Mouse (Mus musculus) heart, embryonic 16.5 days (tissue): ENCODE measurements around the gene Ak3. TPM values are rescaled to one million over a fixed set of nuclear protein-coding genes. Genes with fewer than 3 reads are reported as not detected.

Experiments
- ATAC-seq: fragments of 200-750 bp; cut with Nextera tagmentation; replicated peaks from 2 replicates; pipeline ENCODE4 v1.8.0; 2017; ENCODE audit warnings: moderate number of reproducible peaks; ENCODE audit not compliant: insufficient read depth, low FRiP score; ENCODE audit errors: extremely low read depth
- H3K27ac ChIP-seq: fragments of 300-500 bp; sonication (generic); 2 replicates; pipeline ENCODE4 v1.5.1; 2014; ENCODE audit warnings: mild to moderate bottlenecking, low read length, control low read depth, moderate library complexity
- H3K27me3 ChIP-seq: fragments of 300-500 bp; sonication (generic); 2 replicates; pipeline ENCODE4 v1.6.1; 2014; ENCODE audit warnings: low read length, mixed read lengths; ENCODE audit not compliant: control insufficient read depth, insufficient read depth
- H3K36me3 ChIP-seq: fragments of 300-500 bp; sonication (generic); 2 replicates; pipeline ENCODE4 v1.6.1; 2014; ENCODE audit not compliant: control insufficient read depth, insufficient read depth
- H3K4me1 ChIP-seq: fragments of 300-500 bp; sonication (generic); 2 replicates; pipeline ENCODE4 v1.6.1; 2014; ENCODE audit warnings: low read length, mixed read lengths; ENCODE audit not compliant: control insufficient read depth, insufficient read depth
- H3K4me2 ChIP-seq: fragments of 300-500 bp; sonication (generic); 2 replicates; pipeline ENCODE4 v1.6.1; 2014; ENCODE audit warnings: low read depth, mild to moderate bottlenecking, control low read depth, low read length
- H3K4me3 ChIP-seq: fragments of 300-500 bp; sonication (generic); 2 replicates; pipeline ENCODE4 v1.5.1; 2014; ENCODE audit warnings: mild to moderate bottlenecking, control low read depth, low read length
- H3K9ac ChIP-seq: fragments of 300-500 bp; sonication (generic); 2 replicates; pipeline ENCODE4 v1.6.1; 2014; ENCODE audit warnings: low read length, control low read depth
- H3K9me3 ChIP-seq: fragments of 300-500 bp; sonication (generic); replicated peaks from 2 replicates; pipeline ENCODE4 v1.6.1; 2016; ENCODE audit warnings: low read length; ENCODE audit not compliant: control insufficient read depth
- WGBS: fragments of 180-500 bp; shearing (Covaris S2); extraction: QIAGEN DNeasy Blood & Tissue Kit; methylation state at CpG from one replicate; pipeline ENCODE4 v1.1.7; 2014; 5-methylcytosine and 5-hydroxymethylcytosine counted together
- polyA plus RNA-seq: library from polyadenylated mRNA; unstranded; fragments of >200 nt; fragmentation: Nextera tagmentation; extraction: Ambion mirVana; gene quantifications from 2 replicates; pipeline ENCODE4 v1.2.1, GENCODE M21; 2015

Gene Ak3
- polyA plus RNA-seq, 1 experiment from 2014 or later = 98.6 TPM

DNA sequence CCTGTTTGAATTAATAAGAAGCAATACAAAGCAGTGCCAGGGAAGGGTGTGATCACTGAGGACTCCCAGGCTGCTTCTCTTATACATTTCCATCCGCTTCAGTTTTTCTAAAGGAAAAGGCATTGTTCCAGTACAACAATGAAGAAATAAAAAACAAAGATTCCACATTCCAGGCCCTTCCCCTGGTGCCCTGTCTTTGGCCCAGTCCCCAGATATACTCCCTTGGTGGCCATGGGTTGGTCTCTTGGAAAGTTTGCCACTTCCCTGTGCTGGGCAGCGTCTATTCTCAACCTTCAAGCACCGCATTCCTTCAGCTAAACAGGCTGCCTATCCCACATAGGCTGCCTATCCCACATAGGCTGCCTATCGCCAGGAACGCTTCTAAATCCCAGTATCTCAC is 10.7 kb downstream of the Ak3 start:
- Histone ChIP-seq H3K27ac (no peak overlapping the region), H3K9ac (no peak overlapping the region), H3K4me1 (no peaks in the 10 kb centered on the region), H3K27me3 (no peaks in the 10 kb centered on the region), H3K4me2 (no peak overlapping the region), H3K4me3 (no peak overlapping the region), H3K36me3 (peaks cover 38% of the 10 kb centered on the region), H3K9me3 (no peaks in the 10 kb centered on the region; the same call in 1 of the 2 replicates)
- no peak for ATAC-seq
- 85% methylated on average over 5 of the region's 5 CpGs for WGBS

DNA sequence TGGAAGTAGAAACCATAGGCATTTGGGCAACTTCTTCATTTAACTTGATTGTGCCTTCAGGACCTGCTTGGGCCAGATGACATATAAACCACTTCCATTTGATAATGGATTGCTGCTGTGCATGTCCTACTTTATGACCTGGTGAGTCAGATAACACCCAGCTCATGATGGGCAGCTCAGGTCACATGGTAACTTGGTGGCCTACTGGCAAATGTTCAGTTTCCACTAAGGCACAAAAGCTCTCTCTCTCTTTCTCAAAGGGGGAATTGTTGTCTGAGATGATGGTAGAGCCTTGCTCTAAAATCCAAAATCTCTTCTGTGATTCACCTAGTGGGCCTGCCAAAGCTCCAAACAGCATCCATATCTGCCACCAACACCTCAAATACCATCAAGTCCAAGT is 15.1 kb downstream of the Ak3 start:
- Histone ChIP-seq H3K4me1 (peaks cover 4% of the 10 kb centered on the region), H3K36me3 (peaks cover 35% of the 10 kb centered on the region), H3K4me2 (no peak overlapping the region), H3K9me3 (no peaks in the 10 kb centered on the region), H3K27me3 (no peaks in the 10 kb centered on the region), H3K4me3 (no peak overlapping the region), H3K27ac (no peak overlapping the region), H3K9ac (no peak overlapping the region)
- no peak for ATAC-seq

DNA sequence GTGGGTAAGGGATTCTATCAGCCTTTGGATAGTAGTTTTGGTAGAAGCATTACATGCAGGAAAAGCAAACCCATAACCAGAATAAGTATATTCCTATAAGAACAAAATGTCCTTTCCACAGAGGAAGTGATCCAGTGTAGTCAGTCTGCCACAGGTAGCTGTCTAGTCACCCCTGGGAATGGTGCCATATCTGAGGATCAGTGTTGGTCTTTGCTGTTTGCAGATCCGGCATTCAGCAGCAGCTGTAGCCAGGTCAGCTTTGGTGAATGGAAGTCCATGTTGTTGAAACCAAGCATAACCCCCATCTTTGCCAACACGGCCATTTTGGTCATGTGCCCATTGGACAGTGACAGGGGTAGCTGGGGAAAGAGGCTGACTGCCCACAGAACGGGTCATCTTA is 16.0 kb downstream of the Ak3 start:
- Histone ChIP-seq H3K4me1 (peaks cover 4% of the 10 kb centered on the region), H3K9me3 (no peaks in the 10 kb centered on the region), H3K4me2 (no peak overlapping the region), H3K27ac (no peak overlapping the region), H3K4me3 (no peak overlapping the region), H3K9ac (no peak overlapping the region), H3K27me3 (no peaks in the 10 kb centered on the region), H3K36me3 (peaks cover 30% of the 10 kb centered on the region)
- ATAC-seq = no peak
- WGBS = 88% methylated on average over 3 of the region's 3 CpGs

DNA sequence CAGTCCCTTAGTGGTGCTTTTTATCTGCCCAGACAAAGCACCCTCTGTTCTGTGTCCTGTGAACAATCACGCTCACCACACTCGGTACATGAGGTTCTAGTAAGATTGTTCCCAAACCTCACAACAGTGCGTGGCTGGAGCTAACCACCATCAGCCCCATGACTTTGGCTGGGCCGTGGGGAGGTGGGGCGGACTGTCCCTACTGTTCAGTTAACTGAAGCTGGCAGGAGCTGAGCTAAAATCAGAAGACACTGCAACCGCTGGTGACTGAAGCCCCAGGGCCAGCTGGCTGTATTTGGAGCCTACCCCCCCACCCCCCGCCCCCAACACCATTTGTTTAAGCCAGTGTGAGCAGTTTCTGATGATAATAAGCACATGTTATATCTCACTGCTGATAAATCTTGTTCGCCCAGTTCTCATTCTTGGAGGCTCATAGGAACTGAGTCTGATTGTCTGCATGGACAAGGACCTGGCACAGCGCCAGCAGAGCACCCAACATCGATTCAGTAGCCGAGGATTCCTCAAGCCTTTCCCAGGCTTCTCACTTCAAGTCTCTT is 23.3 kb downstream of the Ak3 start:
- no peak overlapping the region for H3K4me3 ChIP-seq
- ATAC-seq = peak; percentile 59; the same call in 1 of the 2 replicates
- no peaks in the 10 kb centered on the region for H3K27me3 ChIP-seq
- peak overlapping the region; percentile 5 for H3K27ac ChIP-seq
- peaks cover 50% of the 10 kb centered on the region for H3K36me3 ChIP-seq
- H3K4me1 ChIP-seq = peaks cover 14% of the 10 kb centered on the region
- H3K4me2 ChIP-seq = no peak overlapping the region
- WGBS = 40% methylated on average over 11 of the region's 11 CpGs
- no peak overlapping the region for H3K9ac ChIP-seq
- no peaks in the 10 kb centered on the region for H3K9me3 ChIP-seq

DNA sequence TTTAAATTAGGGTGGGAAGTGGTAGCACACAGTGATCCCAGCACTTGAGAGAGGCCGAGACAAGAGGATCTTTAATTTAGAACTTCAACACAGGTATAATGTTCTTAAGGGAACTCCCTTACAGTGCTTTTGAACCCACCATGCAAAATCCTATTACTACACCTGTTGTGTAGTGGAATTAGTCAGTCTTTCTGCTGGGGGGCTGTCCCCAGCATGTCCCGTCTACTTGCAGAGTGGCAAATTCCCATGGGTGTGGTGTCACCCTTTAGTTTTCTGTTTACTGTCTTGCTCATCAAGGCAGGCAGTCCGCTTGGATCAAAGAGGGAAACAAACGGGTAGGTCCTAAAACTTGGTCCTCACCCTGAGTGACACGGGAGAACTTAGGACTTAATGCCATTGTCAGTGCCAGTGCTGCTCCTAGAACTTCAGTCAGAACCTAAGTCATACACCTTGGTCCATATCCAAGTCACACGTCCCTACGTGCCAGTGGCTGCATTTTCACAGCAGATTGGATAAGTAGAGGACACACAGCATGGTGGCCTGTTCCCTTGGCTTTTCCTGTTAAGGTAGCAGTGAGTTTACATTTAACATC is 25.9 kb downstream of the Ak3 start:
- peaks cover 15% of the 10 kb centered on the region for H3K4me1 ChIP-seq
- H3K9ac ChIP-seq = no peak overlapping the region
- no peak for ATAC-seq
- WGBS = 91% methylated on average over 7 of the region's 7 CpGs
- no peak overlapping the region for H3K4me3 ChIP-seq
- no peaks in the 10 kb centered on the region for H3K27me3 ChIP-seq
- peaks cover 63% of the 10 kb centered on the region for H3K36me3 ChIP-seq
- no peak overlapping the region for H3K27ac ChIP-seq
- H3K4me2 ChIP-seq = no peak overlapping the region
- H3K9me3 ChIP-seq = no peaks in the 10 kb centered on the region

DNA sequence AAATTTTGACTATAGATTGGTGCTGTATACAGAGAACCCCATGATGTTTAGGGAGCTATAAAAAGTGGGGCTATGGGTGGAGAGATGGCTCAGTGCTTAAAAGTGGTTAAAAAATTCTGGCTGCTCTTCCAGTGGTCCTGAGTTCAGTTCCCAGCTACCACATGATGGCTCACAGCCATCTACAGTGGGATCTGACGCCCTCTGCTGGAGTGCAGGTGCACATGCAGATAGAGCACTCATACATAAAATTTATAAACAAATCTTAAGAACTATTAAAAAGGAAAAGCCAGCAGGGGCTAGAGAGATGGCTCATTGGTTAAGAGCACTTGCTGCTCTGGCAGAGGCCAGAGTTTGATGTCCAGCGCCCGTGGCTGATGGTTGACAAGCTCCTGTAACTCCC is 28.1 kb downstream of the Ak3 start:
- no peak for ATAC-seq
- peaks cover 57% of the 10 kb centered on the region for H3K36me3 ChIP-seq
- WGBS = 92% methylated on average over 3 of the region's 3 CpGs

DNA sequence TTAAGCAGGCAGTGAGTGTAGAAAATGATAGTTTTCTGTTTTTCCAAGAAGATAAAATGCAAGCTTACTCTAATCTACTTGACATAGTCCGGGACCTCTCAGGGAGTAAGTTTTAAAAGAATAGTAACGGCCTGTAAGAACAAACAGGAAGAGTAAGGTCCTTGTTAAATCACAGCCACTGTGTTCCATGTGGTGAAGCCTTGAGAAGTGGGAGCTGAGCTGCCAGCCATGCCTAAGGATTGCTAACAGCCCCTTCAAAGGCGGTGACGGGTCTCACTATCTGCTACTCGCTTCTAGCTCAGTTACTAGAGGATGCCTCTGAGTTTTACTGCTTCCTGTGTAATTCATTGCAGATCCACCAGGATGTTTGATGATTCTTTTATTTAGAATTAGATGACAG is 31.0 kb downstream of the Ak3 start:
- Histone ChIP-seq H3K4me3 (no peak overlapping the region), H3K4me2 (no peak overlapping the region), H3K27me3 (no peaks in the 10 kb centered on the region), H3K9me3 (no peaks in the 10 kb centered on the region), H3K36me3 (peaks cover 55% of the 10 kb centered on the region), H3K27ac (no peak overlapping the region; the same call in 1 of the 2 replicates), H3K4me1 (0 out of 2 replicates have a peak, but pooled peaks cover 2% of the 10 kb centered on the region), H3K9ac (no peak overlapping the region)
- 44% methylated on average over 5 of the region's 5 CpGs for WGBS
- ATAC-seq = no peak

More for the DNA sequence above, 28.1 kb downstream of the Ak3 start:
- Histone ChIP-seq H3K27me3 (no peaks in the 10 kb centered on the region), H3K4me3 (no peak overlapping the region), H3K27ac (no peak overlapping the region), H3K4me1 (peaks cover 14% of the 10 kb centered on the region), H3K9me3 (no peaks in the 10 kb centered on the region), H3K4me2 (no peak overlapping the region), H3K9ac (no peak overlapping the region)

DNA sequence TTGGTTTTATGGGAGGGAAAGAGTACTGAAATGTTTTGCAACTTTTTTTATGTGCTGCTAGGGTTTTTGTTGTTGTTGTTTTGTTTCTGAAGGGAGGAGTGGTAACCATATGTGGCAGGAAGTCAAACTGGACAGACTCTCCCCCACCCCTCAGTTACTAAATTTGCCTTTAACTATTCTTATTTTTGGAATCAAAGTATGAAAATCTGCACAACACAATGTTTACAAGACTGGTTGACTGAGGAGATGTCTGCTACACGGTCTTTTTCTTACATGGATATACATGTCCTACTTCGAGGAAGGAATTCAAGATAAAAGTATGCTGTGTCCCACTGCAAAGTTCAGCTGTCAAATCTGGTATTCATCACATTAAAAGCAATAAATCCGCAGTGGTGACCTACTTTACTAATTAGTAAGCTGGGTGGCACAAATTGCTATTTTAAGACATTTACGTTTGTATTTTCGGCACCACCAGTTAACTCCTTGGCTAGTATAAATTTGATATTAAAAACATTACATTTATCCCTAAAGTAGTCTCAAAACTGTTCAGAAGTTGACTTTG is 31.5 kb downstream of the Ak3 start:
- no peak for ATAC-seq
- Histone ChIP-seq H3K36me3 (peaks cover 55% of the 10 kb centered on the region), H3K4me3 (no peak overlapping the region), H3K4me1 (0 out of 2 replicates have a peak, but pooled peaks cover 2% of the 10 kb centered on the region), H3K9ac (no peak overlapping the region), H3K27me3 (no peaks in the 10 kb centered on the region), H3K4me2 (no peak overlapping the region), H3K27ac (no peak overlapping the region), H3K9me3 (no peaks in the 10 kb centered on the region)
- WGBS = 60% methylated on average over 5 of the region's 5 CpGs

DNA sequence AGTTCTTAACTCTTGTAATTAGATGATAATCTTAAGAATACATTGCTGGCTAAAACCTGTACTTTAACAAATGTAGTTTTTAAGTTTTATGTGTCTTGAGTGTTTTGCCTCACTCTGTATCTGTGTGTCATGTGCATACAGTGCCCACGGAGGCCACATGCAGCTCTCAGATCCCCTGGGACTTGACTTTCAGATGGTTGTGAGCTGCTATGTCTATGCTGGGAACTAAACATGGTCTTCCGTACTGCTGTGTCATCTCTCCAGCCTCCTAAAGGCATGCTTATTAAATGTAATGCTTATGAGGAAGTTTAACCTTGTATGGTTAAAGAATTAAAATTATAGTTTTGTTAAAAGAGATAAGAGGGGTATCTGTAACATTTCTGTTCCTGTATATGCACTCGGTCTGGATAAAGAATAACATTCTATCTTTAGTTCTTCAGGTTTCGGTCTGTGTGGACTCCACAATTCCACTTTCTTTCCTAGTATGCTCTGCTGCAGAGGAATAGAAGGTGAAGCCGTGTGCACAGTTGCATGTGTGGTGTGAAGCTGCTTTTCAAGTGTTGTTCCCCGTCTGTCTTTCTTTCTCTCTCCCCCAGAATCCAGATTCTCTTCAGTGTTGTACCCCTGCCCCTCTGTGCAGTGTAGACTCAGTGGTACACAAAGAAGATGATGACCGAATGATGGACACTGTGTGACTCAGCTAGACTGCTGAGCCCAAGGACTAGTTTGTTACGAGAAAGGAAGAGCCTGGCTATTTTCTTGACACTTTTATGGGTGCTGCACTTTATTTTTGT is 32.2 kb downstream of the Ak3 start:
- Histone ChIP-seq H3K9me3 (no peaks in the 10 kb centered on the region), H3K4me3 (no peak overlapping the region), H3K36me3 (peaks cover 58% of the 10 kb centered on the region), H3K27me3 (no peaks in the 10 kb centered on the region), H3K4me1 (0 out of 2 replicates have a peak, but pooled peaks cover 2% of the 10 kb centered on the region), H3K9ac (no peak overlapping the region), H3K27ac (no peak overlapping the region), H3K4me2 (no peak overlapping the region)
- WGBS = 76% methylated on average over 8 of the region's 8 CpGs
- ATAC-seq = no peak
